Mouse (Mus musculus) megakaryocyte, embryonic 14.5 days (primary cell): ENCODE data around the gene St3gal4. TPM values are rescaled to one million over a fixed set of nuclear protein-coding genes. Genes with fewer than 3 reads are reported as not detected.
"Not testable (repeated sequence)": the region's sequence is repeated elsewhere in the genome, so short reads cannot be mapped to it uniquely, and the experiment has no call there.

ENCODE experiments used
- H3K27me3 ChIP-seq: replicated peaks from 2 replicates; pipeline ENCODE3; 2012; ENCODE audit warnings: inconsistent platforms
- H3K36me3 ChIP-seq: replicated peaks from 2 replicates; pipeline ENCODE3; 2012; ENCODE audit warnings: low read length, inconsistent platforms, mixed read lengths
- H3K4me1 ChIP-seq: 2 replicates; pipeline ENCODE4 v1.6.1; 2012; ENCODE audit warnings: inconsistent platforms
- H3K4me3 ChIP-seq: replicated peaks from 2 replicates; pipeline ENCODE3; 2012; ENCODE audit warnings: moderate library complexity, mild to moderate bottlenecking, inconsistent platforms
- H3K9me3 ChIP-seq: 2 replicates; pipeline ENCODE4 v1.6.1; 2012; ENCODE audit warnings: inconsistent platforms
- FLI1 ChIP-seq: IDR thresholded peaks from 2 replicates; pipeline ENCODE4 v1.6.1; 2012; ENCODE audit warnings: low read length, inconsistent platforms, mixed read lengths
- GATA1 ChIP-seq: IDR thresholded peaks from 3 replicates; pipeline ENCODE4 v1.6.1; 2012; ENCODE audit warnings: mixed read lengths, low read length, inconsistent platforms, borderline replicate concordance
- polyA plus RNA-seq: library from polyadenylated mRNA; stranded (reverse); fragments of >175 nt; gene quantifications from 2 replicates; pipeline ENCODE4 v1.2.3, GENCODE M21; 2012; ENCODE audit warnings: low replicate concordance; ENCODE audit not compliant: insufficient read depth

The St3gal4 gene
- polyA plus RNA-seq, 1 experiment: 16.5 TPM

- no peak for TF ChIP-seq FLI1
- no peak for TF ChIP-seq GATA1
Observed at GRCm38 (mm10) chr9:35156002-35156710, 37.1 kb upstream of the St3gal4 start.

GRCm38 (mm10) chr9:35152923-35153322 lies 33.9 kb upstream of the St3gal4 start:
- TF ChIP-seq FLI1 (no peak), GATA1 (no peak)
- Histone ChIP-seq H3K4me1 (peaks cover 31% of the 10 kb centered on the region), H3K27me3 (no peaks in the 10 kb centered on the region), H3K9me3 (no peaks in the 10 kb centered on the region), H3K4me3 (no peak overlapping the region), H3K36me3 (peaks cover 31% of the 10 kb centered on the region)

More at GRCm38 (mm10) chr9:35156002-35156710, 37.1 kb upstream of the St3gal4 start:
- peaks cover 37% of the 10 kb centered on the region for H3K36me3 ChIP-seq
- H3K27me3 ChIP-seq: no peaks in the 10 kb centered on the region
- peaks cover 50% of the 10 kb centered on the region for H3K4me1 ChIP-seq
- H3K9me3 ChIP-seq: no peaks in the 10 kb centered on the region
- peak overlapping the region; percentile 10 for H3K4me3 ChIP-seq

DNA sequence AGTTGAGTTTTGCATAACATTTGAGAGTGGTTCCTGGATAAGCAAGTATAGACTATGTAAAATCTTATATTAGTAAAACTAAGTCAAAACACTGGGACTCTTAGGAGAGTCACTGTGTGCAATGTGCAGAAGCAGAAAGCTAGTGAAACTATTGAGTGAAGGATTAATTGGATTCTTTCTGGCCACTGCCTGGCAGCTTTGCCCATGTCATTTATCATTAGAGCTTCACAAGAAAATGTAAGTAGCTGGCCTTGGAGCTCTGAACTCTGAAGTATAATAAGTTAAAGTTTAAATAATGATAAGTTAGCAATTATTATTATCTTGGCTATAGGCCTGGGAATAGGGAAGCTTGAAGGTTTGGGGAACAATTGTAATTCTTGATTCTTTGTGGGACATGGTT lies 29.8 kb upstream of the St3gal4 start:
- Histone ChIP-seq H3K4me1 (peaks cover 28% of the 10 kb centered on the region), H3K36me3 (peaks cover 24% of the 10 kb centered on the region)
- H3K27me3 ChIP-seq, H3K4me3 ChIP-seq, H3K9me3 ChIP-seq: not testable (repeated sequence)

- not testable (repeated sequence) for H3K9me3 ChIP-seq, H3K27me3 ChIP-seq, H3K4me3 ChIP-seq
- Histone ChIP-seq H3K36me3 (peaks cover 28% of the 10 kb centered on the region), H3K4me1 (peaks cover 42% of the 10 kb centered on the region)
Observed at GRCm38 (mm10) chr9:35147261-35147660, 28.2 kb upstream of the St3gal4 start.

- Histone ChIP-seq H3K36me3 (peaks cover 30% of the 10 kb centered on the region), H3K4me3 (no peak overlapping the region), H3K9me3 (no peaks in the 10 kb centered on the region), H3K27me3 (no peaks in the 10 kb centered on the region), H3K4me1 (peaks cover 55% of the 10 kb centered on the region)
- no peak for TF ChIP-seq FLI1
Observed at GRCm38 (mm10) chr9:35145829-35146228, 26.8 kb upstream of the St3gal4 start.

DNA sequence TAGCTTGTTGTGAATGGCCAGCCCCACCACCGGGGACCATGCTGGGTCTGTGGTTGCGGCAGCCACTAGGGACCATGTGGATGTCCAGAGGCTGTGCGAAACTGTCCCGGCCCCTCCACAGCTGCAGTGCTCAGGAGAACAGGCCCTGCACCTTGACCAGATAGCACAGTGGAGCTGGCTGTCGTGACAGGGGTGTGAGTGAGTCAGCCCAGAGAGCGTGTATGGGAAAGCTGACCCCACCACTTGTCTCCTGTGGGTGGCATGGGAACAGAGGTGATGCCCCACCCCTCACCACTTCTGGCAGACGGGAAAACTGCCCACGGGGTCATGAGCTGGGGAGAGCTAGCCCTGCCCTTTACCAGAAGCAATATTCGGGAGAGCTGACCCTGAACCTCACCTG lies 26.1 kb upstream of the St3gal4 start:
- no peaks in the 10 kb centered on the region for H3K27me3 ChIP-seq
- H3K4me3 ChIP-seq: no peak overlapping the region
- peaks cover 55% of the 10 kb centered on the region for H3K4me1 ChIP-seq
- H3K36me3 ChIP-seq: peaks cover 30% of the 10 kb centered on the region
- H3K9me3 ChIP-seq: no peaks in the 10 kb centered on the region
- TF ChIP-seq FLI1 (no peak), GATA1 (no peak)

DNA sequence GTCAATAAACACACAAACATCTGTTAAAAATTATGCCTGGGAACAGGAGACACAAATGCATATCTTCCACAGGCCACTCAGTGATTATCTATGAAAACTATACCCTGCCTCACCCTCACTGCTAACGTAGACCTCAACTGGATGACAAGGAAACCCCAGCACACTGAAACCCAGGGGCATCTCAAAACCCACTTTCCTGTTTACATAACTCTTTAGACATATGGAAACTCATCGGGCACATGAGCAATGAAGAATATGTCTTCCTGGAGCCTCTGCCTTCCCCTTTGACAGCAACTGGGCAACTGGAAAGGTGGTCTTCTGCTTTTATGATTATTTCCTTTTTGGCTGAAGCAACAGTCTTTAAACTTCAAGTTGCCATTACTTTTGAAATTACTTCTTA lies 23.2 kb upstream of the St3gal4 start:
- Histone ChIP-seq H3K27me3 (no peaks in the 10 kb centered on the region), H3K4me3 (no peak overlapping the region), H3K36me3 (peaks cover 38% of the 10 kb centered on the region), H3K9me3 (no peaks in the 10 kb centered on the region), H3K4me1 (peaks cover 67% of the 10 kb centered on the region)
- TF ChIP-seq GATA1 (no peak), FLI1 (no peak)

GRCm38 (mm10) chr9:35139231-35139744 lies 20.2 kb upstream of the St3gal4 start:
- H3K4me3 ChIP-seq: no peak overlapping the region
- H3K9me3 ChIP-seq: no peaks in the 10 kb centered on the region
- peaks cover 41% of the 10 kb centered on the region for H3K36me3 ChIP-seq
- H3K27me3 ChIP-seq: no peaks in the 10 kb centered on the region
- peaks cover 79% of the 10 kb centered on the region for H3K4me1 ChIP-seq
- TF ChIP-seq FLI1 (no peak), GATA1 (no peak)

DNA sequence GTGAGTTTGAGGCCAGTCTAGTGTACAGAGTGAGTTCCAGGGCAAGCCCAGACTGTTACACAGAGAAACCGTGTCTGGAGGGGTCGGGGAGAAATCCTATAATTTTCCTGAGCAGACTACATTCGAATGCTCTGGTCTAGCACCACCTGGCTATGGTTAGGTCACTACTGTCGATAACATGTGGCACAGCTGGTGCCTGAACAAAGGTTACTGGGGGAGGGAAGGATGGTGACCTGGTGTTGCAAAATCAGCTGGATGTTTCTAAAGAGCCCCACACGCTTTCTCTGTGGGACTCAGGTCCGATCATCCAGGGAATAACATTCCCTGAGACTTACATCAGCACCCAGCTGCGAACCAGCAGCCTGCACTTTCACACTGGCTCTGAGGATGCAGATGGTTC lies 19.0 kb upstream of the St3gal4 start:
- Histone ChIP-seq H3K4me3 (no peak overlapping the region), H3K27me3 (no peaks in the 10 kb centered on the region), H3K9me3 (no peaks in the 10 kb centered on the region), H3K36me3 (peaks cover 40% of the 10 kb centered on the region), H3K4me1 (peaks cover 72% of the 10 kb centered on the region)
- TF ChIP-seq FLI1: no peak
- TF ChIP-seq GATA1: no peak

DNA sequence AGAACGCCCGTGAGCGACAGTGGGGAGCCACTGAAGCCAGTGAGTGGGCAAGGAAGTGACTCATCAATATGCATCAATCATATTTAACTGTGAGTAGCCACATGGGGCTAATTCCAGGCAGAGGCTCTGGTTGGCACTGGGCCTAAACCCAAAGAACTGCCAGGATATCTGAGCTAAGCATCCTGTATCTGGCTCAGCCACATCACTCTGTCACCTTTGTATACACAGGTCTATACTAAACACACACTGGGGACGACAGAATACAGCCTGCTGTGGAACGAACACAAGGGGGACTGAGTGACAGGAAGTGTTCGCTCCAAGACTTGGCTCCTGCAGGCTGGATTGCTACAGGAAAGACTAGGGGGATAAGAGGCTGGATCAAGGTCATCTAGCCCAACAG lies 16.5 kb upstream of the St3gal4 start:
- Histone ChIP-seq H3K4me1 (peaks cover 72% of the 10 kb centered on the region), H3K27me3 (no peaks in the 10 kb centered on the region), H3K4me3 (no peak overlapping the region), H3K9me3 (no peaks in the 10 kb centered on the region), H3K36me3 (peaks cover 62% of the 10 kb centered on the region)
- TF ChIP-seq GATA1: no peak
- no peak for TF ChIP-seq FLI1
